Mouse (Mus musculus) thymus, postnatal 36 days (tissue): ENCODE data around the gene Rpap2.

Experiments used
- DNase-seq, 2 experiments: peaks; one replicate each; pipeline ENCODE4 v3.0.0; 2022; ENCODE audit warnings: mixed read lengths in 2 of 2

Gene Rpap2

DNA sequence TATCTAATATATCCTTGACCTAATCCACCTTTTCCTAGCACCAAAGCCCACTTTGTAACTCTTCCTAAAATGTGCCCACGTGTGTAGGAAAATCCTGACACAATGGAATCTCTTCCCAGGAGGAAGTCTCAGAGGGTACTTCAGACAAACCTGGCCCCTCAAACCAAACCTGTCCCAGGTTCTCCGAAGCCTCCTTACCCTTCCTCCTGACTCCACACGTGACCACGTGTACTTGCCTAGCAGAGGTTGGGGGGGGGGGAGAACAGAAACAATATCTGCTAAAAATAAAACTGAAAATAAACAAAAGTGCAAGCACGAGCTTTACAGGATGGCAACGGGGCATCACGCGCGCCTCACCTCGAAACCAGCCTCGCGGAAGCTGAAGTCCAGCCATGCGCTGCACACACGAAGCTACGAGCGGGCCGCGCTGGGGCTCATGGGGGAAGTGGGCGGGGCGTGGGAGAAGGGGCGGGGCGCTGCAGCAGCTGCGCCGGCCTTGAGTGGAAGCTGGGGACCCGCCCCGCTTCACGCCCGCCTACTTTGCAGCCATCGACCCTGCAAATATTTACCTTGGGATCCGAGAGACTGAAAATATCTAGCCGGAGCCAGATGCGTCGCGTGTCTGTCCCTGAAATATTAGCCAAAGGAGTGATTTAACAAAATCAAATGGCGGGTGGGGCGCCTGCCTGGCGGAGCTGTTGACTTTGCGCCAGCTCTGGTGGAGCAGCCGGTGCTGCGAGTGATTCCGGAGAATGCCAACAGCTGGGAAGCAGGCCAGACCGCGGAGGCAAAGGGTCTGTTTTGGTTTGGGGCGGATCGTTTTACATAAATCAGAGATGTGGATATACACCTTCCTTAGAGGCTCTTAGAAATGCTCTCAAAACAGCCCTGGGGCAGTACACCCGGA lies 90.7 kb downstream of the Rpap2 start:
- peak; percentile 87 to 90 for DNase-seq

DNA sequence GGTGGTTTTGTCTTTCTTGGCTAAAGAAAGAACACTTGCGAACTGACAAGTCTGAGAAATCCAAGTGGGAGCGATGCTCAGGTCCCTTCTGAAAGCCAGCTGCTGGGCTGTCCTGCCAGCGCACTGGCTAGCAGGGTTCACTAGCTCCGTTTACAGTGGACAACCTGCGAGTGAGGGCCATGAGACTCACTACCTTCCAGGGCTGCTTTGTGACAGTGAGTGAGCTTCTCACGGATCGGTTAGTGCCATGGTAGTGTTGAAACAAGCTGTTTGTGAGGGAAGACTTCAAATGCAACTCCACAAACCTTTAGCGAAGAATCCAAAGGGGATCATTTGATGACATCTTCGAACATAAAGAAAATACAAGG lies 91.3 kb downstream of the Rpap2 start:
- DNase-seq = no peak

DNA sequence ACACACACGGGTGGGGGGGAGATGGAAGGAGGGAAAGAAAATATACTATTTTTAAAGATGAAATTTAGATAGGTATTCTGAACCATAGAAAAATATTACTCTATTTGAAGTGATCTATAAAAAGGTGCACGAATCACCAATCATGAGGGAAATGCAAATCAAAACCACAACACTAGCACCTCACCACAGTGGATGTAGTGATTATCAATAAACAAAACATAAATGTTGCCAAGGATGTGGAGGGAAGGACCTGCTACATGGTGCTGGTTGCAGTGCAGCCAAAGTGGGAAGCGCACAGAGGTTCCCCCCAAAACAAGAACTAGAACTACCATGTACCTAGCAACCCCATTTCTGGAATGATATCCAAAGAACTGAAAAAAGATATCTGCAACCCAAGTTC lies 97.8 kb downstream of the Rpap2 start:
- no peak for DNase-seq

DNA sequence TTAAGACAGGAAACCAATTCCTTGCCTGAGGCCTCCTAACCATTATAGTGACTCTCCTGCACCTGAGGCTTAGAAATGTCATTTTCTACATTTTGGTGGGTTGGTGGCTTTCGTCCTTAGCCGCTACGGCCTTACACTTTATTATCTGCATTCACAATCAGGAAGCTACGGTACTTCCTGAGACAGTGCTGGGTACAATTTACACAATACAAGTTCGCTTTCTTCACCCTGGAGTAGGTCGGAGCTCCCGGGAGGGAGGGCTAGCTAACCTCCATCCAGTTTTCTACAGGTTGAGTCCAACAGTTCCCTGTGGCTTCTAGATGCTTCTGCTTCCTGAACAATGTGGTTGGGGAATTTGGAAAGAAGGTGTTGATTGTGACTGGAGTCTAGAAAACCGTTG lies 101.7 kb downstream of the Rpap2 start:
- peak in 1 of 2 experiments; percentile 8 for DNase-seq

DNA sequence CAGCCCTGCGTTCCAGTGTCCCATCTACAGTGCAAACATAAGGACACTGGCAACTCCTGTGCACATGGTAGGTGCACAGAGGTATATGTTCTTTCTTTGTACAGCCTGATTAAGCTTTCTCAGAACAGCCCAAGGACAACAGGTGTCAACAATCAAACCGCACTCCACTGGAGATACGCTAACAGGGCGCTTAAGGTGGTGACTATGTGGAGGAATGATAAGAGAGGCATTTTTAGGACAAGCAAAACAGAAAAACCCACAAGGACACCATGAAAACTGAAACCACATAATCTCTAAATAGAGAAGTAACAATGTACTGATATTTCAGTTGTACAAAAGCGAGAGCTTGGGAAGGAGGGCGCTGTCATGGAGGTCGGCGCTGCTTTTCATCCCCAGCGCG lies 103.7 kb downstream of the Rpap2 start:
- DNase-seq = no peak

DNA sequence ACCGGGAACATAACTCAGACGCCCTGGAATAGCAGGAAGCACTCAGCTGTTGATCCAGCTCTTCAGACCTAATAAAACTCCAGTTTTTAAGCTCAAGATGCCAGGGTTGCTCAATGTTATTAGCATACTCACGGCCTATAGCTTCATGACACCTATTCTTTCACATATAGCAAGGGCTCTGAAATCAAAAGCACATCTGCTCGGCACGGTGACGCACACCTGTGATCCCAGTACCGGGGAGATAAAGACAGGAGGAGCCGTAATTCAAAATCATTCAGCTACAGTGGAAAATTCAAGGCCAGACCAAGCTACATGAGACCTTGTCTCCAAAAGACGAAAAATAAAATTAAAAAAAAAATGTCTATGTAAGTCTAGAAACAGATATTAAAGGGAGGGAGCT lies 104.5 kb downstream of the Rpap2 start:
- DNase-seq = peak in 1 of 2 experiments; percentile 52

DNA sequence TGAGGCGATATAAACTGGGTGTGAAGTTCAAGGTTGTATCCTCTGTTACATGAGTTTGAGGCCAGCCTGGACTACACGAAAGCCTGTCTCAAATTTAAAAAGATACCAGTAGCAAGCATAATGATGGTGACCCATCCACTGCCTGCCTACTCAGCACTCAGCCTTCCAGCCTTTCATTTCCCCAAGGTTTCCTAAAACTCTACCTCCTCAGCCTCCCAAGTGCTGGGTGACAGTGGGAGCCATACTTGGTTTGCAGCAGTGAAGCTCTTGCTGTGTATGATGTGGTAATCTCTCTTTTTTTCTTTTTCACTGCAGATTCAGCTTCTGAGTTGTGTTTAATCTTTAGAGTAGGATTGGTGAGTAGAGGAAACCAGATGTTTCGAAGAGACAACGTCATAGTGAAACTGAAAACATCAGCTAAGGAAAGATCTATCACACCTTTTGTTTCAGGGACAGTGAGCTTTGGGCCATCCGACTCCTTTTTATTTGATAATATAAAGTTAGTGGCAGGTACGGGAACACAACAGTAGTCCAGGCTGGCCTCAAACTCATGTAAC lies 106.1 kb downstream of the Rpap2 start:
- peak; percentile 43 to 51 for DNase-seq

DNA sequence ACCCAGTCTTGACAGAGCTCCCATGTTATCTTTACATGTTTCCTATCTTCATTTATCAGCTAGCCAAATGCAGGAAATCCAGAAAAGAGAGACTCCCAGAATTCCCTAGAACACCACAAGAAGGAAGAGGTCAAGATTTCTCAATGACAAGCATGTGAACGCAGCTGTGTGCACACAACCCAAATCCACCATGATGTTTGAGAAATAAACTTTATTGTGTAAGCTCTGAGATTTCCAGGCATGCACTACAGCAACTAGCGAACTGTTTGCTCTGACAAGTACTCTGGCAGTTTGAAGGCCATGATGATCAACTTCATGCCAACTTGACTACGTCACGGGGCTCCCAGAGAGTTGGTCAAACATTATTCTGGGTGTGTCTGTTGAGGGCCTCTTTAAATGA lies 108.6 kb downstream of the Rpap2 start:
- DNase-seq = no peak

DNA sequence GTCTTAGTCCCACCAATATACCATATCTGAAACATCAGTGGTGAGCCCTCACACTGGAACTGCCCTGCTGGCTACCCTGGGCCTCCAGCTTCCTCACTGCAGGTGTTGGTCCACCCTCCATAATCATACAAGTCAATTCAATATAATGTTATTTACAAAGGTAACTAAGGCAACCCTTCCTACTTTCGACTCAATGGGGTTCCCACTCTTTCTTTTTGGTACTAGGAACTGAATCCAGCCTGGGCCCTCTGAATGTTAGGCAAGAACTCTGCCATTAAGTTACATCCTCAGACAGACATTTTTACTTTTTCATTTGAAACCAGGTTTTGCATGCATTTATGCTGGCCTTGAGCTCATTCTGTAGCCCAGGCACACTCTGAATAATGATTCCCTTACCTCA lies 109.1 kb downstream of the Rpap2 start:
- no peak for DNase-seq

DNA sequence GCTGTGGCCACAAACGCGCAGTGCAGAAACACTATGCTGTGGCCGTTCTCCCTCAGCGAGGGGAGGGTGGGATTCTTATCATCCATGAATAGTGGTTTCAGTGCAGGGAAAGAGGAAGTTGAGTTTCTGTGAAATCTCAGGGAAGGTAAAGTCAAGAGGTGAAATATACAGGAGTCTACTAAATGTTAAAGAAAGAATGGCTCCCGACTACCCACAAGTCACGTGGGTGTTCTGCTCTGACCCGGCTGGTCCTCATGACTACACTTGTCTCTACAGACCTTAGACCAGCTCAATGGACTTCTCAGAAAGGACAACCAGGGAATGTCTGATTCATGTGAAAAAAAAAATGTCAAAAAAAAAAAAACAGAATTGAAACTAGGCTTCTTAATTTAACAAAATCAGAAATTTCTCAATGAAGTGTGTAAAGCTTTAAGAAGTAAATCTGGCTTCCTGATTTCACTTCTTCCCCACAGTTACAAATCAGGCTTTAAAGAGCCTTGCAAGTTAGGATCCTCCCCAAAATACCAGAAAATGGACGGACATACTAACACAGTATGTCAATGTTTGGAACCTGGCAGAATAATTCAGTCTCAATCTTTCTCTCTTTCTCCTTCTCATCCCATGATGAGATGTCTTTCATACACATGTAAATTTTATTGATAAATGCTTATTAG lies 111.1 kb downstream of the Rpap2 start:
- no peak for DNase-seq
